Mouse (Mus musculus): ENCODE data around the gene Tmem40.

Gene Tmem40

DNA sequence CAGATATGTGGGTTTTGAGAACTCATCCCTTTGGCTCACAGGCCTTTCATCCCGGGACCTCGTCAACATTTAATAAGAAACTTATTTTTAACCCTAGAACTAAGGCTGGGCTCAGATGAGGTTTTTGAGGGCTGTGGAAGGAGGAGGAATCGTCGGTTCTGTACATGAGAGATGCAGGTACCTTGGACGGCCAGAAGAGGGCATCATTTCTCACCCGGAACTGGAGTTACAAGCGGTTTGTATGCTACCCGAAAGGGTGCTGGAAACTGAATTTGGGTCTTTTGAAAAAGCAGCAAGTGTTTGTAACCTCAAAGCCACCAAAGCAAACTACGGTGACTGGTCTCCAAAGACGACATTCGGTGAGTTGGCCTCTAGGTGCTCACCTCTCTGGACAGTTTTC lies 60.9 kb downstream of the Tmem40 start:
- DNase-seq (ENCODE audit: low spot score): no peak

DNA sequence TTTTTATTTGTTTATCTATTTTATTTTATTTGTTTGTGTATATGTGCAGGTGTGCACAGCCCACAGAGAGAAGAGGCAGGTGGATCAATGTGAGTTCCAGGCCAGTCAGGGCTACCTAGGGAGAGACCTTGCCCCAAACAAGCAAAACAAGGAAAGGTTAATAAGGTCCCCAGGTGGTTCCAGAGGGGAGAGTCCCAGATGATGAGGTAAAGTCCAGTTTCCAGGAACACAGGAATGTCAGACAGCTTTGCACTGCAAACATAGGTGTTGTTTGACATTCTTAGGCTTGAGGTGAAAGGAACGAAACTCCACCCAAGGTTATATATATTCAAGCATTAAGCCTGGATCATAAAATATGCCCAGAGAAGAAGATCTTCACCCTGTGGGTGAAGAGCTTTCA lies 61.4 kb downstream of the Tmem40 start:
- DNase-seq (ENCODE audit: low spot score): no peak

GRCm38 (mm10) chr6:115698699-115699098 lies 63.5 kb downstream of the Tmem40 start:
- no peak for DNase-seq (ENCODE audit: low spot score)

DNA sequence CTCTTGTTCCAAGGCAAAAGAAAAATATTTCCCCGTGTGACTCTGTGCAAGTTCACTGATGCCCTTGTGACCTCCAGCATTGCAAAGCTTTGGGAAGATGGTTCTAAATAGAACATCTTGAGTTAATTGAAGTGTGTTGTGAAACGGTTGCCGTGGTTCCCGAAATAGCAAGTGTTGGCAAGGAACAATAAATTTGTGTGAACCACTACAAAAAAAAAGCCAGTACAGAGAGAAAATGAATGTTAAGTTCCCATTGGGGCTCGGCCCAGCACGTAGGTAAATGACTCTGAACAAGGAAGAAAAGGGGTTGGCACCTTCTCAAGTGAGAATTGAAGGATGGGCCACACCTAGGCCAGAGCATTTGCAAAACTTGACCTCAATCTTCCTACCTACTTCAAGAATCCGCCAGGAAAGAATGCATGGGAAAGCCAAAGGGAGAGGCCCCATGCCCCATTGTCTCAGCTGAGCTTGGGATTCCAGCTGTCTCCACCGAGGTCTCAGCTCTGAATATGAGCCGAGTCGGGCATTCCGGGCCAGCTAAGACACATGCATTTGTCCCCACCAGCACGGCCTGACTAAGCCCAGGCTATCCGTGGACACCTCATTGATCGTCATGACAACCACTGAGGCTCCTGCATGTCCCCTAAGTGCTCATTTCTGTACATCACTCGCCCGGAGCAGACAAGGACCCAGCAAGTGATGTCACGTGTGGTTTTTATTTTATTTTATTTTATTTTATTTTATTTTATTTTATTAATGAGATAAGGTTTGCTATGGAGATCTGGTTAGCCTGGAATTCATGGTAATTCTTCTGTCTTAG lies 64.3 kb downstream of the Tmem40 start:
- no peak for DNase-seq (ENCODE audit: low spot score)

DNA sequence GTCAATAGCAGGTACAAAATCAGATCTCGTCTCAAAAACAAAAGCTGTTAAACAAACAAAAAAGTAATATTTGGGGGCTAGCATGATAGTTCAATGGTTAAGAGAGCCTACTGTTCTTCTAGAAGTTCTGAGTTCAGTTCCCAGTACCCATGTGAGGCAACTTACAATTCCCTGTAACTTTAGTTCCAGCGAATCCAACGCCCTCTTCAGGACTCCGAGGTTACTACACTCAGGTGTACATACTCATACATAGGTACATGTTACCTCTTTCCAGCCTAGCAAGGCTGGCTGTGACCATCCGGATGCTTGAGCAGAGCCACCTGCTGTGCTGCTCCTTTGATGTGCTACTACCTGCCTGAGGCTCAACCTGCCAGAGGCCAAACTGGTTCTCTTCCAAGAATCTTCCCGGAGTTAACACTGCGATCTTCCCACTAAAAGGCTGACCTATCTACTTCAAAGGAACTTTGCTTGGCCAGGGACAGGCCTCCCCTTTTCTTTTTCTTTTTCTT lies 65.4 kb downstream of the Tmem40 start:
- DNase-seq (ENCODE audit: low spot score): no peak

DNA sequence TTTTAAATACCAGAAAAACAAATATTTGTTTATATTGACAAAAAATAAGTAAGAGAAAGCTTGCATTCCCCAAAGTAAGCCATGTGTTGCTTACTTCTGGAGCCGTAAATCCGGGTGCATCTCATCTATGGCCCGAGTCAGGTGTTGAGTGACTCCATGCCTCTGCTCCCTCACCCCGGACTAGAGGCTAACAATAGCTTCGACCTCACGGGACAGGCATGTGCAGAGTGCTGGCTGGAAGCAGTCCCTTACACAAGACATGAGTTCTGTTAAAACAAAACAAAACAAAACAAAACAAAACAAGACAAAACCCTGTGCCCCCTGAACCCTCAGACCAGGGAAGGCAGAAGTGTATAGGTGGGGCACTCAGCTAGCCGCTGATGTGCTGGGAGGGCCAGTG lies 67.1 kb downstream of the Tmem40 start:
- DNase-seq (ENCODE audit: low spot score): no peak

DNA sequence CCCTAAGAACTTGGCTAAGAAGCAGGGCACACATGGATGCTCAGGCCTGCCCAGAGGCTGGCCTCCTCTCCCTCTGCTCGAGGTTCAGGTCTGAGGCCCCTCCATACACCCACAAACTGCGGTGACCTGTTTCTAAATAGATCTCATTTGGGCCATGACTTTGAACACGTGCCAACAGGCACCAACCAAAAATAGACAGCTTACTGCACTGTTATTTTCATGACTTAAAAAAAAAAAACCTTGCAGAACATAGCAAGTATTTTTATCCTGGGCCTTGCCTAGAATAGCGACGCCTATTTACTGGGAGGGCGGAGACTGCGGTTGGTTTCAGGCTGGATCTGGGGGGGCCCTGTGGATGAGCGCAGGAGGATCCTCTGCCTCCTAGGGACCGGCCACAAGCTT lies 67.8 kb downstream of the Tmem40 start:
- DNase-seq (ENCODE audit: low spot score): no peak

- DNase-seq (ENCODE audit: low spot score): no peak
Measured at GRCm38 (mm10) chr6:115692963-115693730, 69.1 kb downstream of the Tmem40 start.

DNA sequence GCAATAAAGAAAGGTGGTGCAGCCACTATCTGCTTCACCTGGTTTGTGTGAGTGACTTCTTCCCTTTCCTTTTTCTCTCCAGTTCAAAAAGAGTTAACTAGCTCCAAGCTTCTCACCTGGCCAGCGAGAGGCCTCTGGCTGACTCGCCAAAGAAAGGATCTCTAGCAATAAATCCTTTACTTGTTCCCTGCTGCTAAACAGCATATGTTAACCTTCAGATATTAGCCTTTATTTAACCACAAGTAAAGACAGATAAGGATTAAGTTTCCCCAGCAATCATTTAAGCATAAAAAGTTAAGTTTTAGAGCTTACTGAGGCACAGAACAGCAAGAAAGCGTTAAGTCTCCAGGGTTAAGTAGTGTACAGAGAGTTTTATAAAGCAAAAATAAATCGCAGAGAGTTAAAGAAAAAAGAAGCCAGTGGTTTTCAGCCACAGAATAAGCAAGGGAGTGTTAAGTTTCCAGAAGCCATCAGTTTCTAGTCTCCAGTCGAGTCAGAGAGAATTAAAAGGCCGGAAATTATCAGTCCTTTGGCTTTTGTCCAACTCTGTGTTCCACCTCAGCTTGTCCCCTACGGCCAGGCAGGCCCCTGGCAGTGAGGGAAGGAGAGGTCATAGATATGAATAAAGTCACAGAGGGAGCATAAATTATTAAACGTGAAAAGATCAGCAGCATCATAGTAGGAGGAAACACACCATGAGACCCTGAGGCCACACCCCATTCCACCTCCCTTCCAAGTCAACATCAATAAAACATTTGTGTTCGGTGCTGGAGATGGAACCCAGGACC lies 69.9 kb downstream of the Tmem40 start:
- no peak for DNase-seq (ENCODE audit: low spot score)

- no peak for DNase-seq (ENCODE audit: low spot score)
Measured at GRCm38 (mm10) chr6:115690105-115690504, 72.1 kb downstream of the Tmem40 start.

DNA sequence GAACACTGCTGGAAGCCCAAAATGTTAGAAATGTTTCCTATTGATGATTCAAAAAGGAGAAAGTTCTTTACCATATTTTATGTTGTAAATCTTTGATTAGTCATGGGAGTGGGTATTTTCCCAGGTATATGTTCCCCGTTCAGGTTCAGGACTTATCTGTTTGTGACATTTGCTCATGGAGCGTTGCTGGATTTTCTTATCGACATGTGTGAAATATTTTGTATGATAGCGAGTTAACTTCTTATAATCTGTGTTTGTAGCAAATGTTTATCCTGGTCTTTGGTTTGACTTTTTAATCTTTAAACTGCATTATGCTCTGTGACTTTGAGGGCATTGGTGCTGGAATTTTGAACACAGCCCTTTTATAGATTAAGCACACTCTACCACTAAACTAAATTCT lies 73.6 kb downstream of the Tmem40 start:
- DNase-seq (ENCODE audit: low spot score): no peak

- DNase-seq (ENCODE audit: low spot score): no peak
Measured at GRCm38 (mm10) chr6:115687753-115688152, 74.5 kb downstream of the Tmem40 start.

- DNase-seq (ENCODE audit: low spot score): peak; percentile 24
Measured at GRCm38 (mm10) chr6:115684851-115685646, 77.2 kb downstream of the Tmem40 start.

GRCm38 (mm10) chr6:115684271-115684670 lies 77.9 kb downstream of the Tmem40 start:
- no peak for DNase-seq (ENCODE audit: low spot score)

DNA sequence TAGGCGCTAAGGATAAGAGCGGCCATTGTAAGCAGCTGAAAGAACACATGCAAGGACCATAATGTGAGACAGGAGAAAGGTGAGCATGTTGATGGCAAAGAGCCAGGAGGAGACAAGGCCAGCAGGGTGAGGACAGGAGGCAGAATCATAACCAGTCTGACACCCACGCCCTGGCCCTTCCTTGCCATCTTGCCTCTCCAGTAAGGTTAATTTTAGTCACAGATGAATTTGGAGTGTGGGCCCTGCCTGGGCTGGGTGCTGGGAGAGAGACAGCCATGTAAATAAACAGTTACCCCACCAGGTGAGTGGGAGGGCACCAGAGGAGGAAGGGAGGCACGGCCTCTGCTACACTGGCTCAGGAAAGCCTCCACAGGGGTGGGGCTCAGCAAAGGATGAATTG lies 81.1 kb downstream of the Tmem40 start:
- no peak for DNase-seq (ENCODE audit: low spot score)

Data from MN1 (cell line).